Mouse (Mus musculus) adipocyte (in vitro differentiated cells): ENCODE measurements at regions not wholly inside any gene's neighbourhood (a gene's known extent, or its start where the extent isn't known, plus 50 kb on each side); places are given as distances from the start of the nearest gene placed in this dataset.

Source experiments
- DNase-seq: peaks from one replicate; pipeline ENCODE4 v3.0.0-alpha.2; 2016; ENCODE audit warnings: low spot score

- no peak for DNase-seq
Measured at GRCm38 (mm10) chr5:27963765-27964164, 107.4 kb upstream of the Insig1 start.

- DNase-seq = peak; percentile 83
Measured at GRCm38 (mm10) chr5:27995186-27995585, 76.0 kb upstream of the Insig1 start.

DNA sequence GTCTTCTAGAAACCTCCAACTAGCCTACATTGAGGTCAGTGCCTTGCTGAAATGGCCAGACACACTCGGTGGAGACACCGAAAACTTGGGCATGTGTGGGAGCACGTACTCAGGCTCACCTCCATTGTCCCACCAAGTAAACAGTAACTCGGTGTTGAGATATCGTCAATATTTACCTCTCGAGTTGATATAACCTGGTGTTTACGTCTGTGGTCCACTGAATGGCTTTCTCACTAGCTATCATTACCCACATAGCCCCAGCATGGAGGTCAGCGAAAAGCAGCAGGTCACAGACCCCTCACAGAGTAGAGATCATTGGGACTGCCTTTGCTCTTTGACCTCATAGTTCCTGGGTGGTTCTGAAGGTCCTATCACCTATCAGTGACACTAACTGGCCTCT is 73.4 kb upstream of the Insig1 start:
- no peak for DNase-seq

- peak; percentile 23 for DNase-seq
Measured at GRCm38 (mm10) chr5:28002922-28003321, 68.2 kb upstream of the Insig1 start.

DNA sequence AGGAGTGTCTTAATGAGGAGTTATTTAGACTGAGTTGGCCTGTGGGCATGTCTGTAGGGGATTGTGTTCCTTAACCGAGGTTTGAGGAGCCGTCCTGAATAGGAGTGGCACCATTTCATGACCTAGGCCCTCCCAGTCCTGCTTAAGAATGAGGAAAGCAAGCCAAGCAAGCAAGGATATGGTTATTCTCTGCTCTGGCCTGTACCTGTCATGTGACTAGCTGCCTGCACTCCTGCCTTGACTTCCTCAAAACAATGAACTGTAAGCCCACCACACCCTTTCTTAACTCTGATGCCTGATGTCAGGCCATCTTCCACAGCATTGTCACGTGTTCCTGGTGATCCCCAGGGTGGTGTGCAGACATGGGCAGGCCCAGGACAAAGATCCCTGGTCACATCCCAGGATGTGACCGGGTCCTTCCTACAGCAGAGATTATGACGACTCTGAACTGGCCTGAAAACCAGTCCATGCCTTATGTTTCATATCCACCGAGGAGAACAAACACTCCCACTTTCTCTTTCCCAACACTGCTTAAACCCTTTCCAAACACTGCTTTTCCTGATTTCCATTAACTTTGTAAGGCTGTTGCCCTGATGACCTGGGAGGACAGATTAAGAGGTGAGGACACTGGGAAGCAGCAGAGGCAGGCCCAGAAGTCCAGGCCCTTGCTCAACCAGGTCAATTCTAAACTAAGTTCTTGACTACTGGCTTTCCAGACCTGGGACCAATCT is 67.2 kb upstream of the Insig1 start:
- peak; percentile 35 for DNase-seq

DNA sequence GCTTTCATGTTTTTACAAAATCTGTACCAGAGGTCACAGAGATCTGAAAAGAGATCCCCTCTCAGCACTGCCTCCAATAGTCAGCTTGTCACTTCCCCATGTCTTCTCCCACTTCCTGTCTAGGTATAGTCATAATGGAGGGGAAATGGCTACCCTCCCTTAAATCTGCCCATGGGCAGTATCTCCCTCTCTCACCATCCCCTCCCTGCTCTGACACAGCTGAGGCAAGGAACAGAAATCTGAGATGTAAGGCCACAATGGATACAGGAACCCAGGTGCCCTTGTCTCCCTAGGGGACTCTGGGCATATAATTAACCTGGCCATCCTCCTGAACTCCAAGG is 66.7 kb upstream of the Insig1 start:
- no peak for DNase-seq

GRCm38 (mm10) chr5:28009386-28009785 is 61.8 kb upstream of the Insig1 start:
- no peak for DNase-seq

- no peak for DNase-seq
Measured at GRCm38 (mm10) chr5:28009871-28010270, 61.3 kb upstream of the Insig1 start.

DNA sequence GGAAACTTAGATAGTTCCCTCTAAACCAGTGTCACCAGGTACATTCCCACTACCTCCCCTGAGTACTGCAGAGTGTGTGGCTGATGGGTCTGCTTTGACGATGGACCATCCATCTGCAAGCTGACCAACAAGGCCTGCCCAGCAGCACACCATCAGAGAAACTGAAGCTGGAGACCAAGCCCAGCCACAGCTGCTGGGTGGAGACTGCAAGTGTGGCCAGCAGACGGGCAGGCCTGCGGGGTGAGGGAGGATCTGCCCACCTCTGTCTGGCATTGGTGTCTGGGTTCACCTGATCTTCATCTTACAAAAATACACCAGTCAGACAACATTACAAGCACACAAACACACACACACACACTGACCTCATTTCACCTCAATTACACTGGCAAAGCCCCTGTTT is 60.6 kb upstream of the Insig1 start:
- no peak for DNase-seq

DNA sequence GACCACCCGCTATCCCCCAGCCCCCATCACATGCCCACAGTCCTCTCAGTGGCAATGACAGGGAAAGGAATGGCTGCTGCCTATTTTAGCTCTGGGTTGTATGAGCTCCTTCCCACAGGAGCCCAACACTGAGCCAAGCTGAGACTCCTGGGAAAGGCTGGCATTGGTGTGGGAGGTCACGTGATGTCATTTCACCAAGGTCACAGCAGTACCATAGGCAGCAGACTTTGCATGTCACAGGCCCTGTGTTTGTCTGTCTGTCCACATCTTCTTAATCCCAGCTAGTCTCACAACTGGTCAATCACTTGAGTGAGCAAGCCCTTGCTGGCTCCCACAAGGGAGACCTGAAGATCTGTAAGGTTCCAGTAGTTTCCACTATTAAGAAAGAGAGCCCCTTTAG is 58.7 kb upstream of the Insig1 start:
- no peak for DNase-seq

- no peak for DNase-seq
Measured at GRCm38 (mm10) chr5:28013619-28014273, 57.4 kb upstream of the Insig1 start.

- no peak for DNase-seq
Measured at GRCm38 (mm10) chr5:28019864-28020263, 51.3 kb upstream of the Insig1 start.
